Mouse (Mus musculus) telencephalon, adult 2 months (tissue): ENCODE data around the gene Rnf26.
"Not testable (repeated sequence)": the region's sequence is repeated elsewhere in the genome, so short reads cannot be mapped to it uniquely, and the experiment has no call there.

Experiments
- DNase-seq: peaks from one replicate; pipeline ENCODE4 v3.0.0-alpha.2; 2011; ENCODE audit warnings: low read depth, low spot score

Gene Rnf26

GRCm38 (mm10) chr9:44125026-44125425 lies 11.7 kb upstream of the Rnf26 start:
- DNase-seq = no peak

GRCm38 (mm10) chr9:44124317-44124716 lies 11.0 kb upstream of the Rnf26 start:
- no peak for DNase-seq

GRCm38 (mm10) chr9:44119948-44120465 lies 6.7 kb upstream of the Rnf26 start:
- no peak for DNase-seq

GRCm38 (mm10) chr9:44119011-44119410 lies 5.7 kb upstream of the Rnf26 start:
- no peak for DNase-seq

GRCm38 (mm10) chr9:44116182-44116581 lies 2.9 kb upstream of the Rnf26 start:
- no peak for DNase-seq

GRCm38 (mm10) chr9:44115599-44115998 lies 2.3 kb upstream of the Rnf26 start:
- no peak for DNase-seq

- no peak for DNase-seq
These were observed 1.1 kb upstream of the Rnf26 start for GRCm38 (mm10) chr9:44114453-44114852.

GRCm38 (mm10) chr9:44111909-44112308 lies 1.4 kb downstream of the Rnf26 start:
- DNase-seq = not testable (repeated sequence)

GRCm38 (mm10) chr9:44109360-44110095 lies 3.8 kb downstream of the Rnf26 start:
- no peak for DNase-seq

- no peak for DNase-seq
These were observed 4.9 kb downstream of the Rnf26 start for GRCm38 (mm10) chr9:44108269-44109055.

GRCm38 (mm10) chr9:44107557-44108179 lies 5.6 kb downstream of the Rnf26 start:
- DNase-seq = no peak

- DNase-seq = no peak
These were observed 6.2 kb downstream of the Rnf26 start, which contains the start of gene C1qtnf5 for GRCm38 (mm10) chr9:44107110-44107509. Gene C1qtnf5 (plus strand): TSS chr9:44107245.

GRCm38 (mm10) chr9:44106596-44106995 lies 6.7 kb downstream of the Rnf26 start:
- DNase-seq = no peak

- DNase-seq = no peak
These were observed 7.1 kb downstream of the Rnf26 start for GRCm38 (mm10) chr9:44106182-44106581.

GRCm38 (mm10) chr9:44105781-44106180 lies 7.5 kb downstream of the Rnf26 start:
- DNase-seq = no peak

- DNase-seq = no peak
These were observed 8.4 kb downstream of the Rnf26 start for GRCm38 (mm10) chr9:44104881-44105280.

GRCm38 (mm10) chr9:44101490-44101889 lies 11.8 kb downstream of the Rnf26 start, which contains the start of gene Mfrp:
Gene Mfrp (plus strand): TSS chr9:44101729.
- DNase-seq = no peak

GRCm38 (mm10) chr9:44096536-44096935 lies 16.8 kb downstream of the Rnf26 start:
- no peak for DNase-seq

- DNase-seq = no peak
These were observed 17.5 kb downstream of the Rnf26 start for GRCm38 (mm10) chr9:44095781-44096180.

GRCm38 (mm10) chr9:44094737-44095136 lies 18.6 kb downstream of the Rnf26 start:
- DNase-seq = no peak

GRCm38 (mm10) chr9:44093612-44094503 lies 19.5 kb downstream of the Rnf26 start:
- no peak for DNase-seq
